Mouse (Mus musculus) kidney, embryonic 16.5 days (tissue): ENCODE measurements around the gene Haghl. TPM values are rescaled to one million over a fixed set of nuclear protein-coding genes. Genes with fewer than 3 reads are reported as not detected.

ENCODE experiments used
- ATAC-seq: fragments of 200-750 bp; cut with Nextera tagmentation; 2 replicates; pipeline ENCODE4 v1.8.0; 2017; ENCODE audit warnings: moderate TSS enrichment; ENCODE audit not compliant: low FRiP score, low TSS enrichment
- H3K27ac ChIP-seq: fragments of 300-500 bp; sonication (generic); 2 replicates; pipeline ENCODE4 v1.5.1; 2014; ENCODE audit warnings: low read length
- H3K27me3 ChIP-seq: fragments of 300-500 bp; sonication (generic); 2 replicates; pipeline ENCODE4 v1.6.1; 2014; ENCODE audit warnings: low read length, control low read depth, mixed read lengths; ENCODE audit not compliant: insufficient read depth
- H3K36me3 ChIP-seq: fragments of 300-500 bp; sonication (generic); 2 replicates; pipeline ENCODE4 v1.6.1; 2014; ENCODE audit warnings: low read length, control low read depth, mixed read lengths; ENCODE audit not compliant: insufficient read depth
- H3K4me1 ChIP-seq: fragments of 300-500 bp; sonication (generic); 2 replicates; pipeline ENCODE4 v1.6.1; 2014; ENCODE audit warnings: low read length, control low read depth, mixed read lengths; ENCODE audit not compliant: insufficient read depth
- H3K4me2 ChIP-seq: fragments of 300-500 bp; sonication (generic); replicated peaks from 2 replicates; pipeline ENCODE4 v1.6.1; 2014; ENCODE audit warnings: low read depth, low read length
- H3K4me3 ChIP-seq: fragments of 300-500 bp; sonication (generic); 2 replicates; pipeline ENCODE4 v1.5.1; 2014; ENCODE audit warnings: mild to moderate bottlenecking, low read length
- H3K9ac ChIP-seq: fragments of 300-500 bp; sonication (generic); replicated peaks from 2 replicates; pipeline ENCODE4 v1.6.1; 2014; ENCODE audit warnings: low read length
- H3K9me3 ChIP-seq: fragments of 300-500 bp; sonication (generic); 2 replicates; pipeline ENCODE4 v1.6.1; 2016; ENCODE audit warnings: low read length, control low read depth
- WGBS: fragments of 180-500 bp; shearing (Covaris S2); extraction: QIAGEN DNeasy Blood & Tissue Kit; methylation state at CpG from one replicate; pipeline ENCODE4 v1.1.7; 2014; 5-methylcytosine and 5-hydroxymethylcytosine counted together
- polyA plus RNA-seq: library from polyadenylated mRNA; unstranded; fragments of >200 nt; fragmentation: Nextera tagmentation; extraction: Ambion mirVana; gene quantifications from 2 replicates; pipeline ENCODE4 v1.2.1, GENCODE M21; 2015

Haghl gene
- polyA plus RNA-seq, 1 experiment from 2014 or later = 83.7 TPM

DNA sequence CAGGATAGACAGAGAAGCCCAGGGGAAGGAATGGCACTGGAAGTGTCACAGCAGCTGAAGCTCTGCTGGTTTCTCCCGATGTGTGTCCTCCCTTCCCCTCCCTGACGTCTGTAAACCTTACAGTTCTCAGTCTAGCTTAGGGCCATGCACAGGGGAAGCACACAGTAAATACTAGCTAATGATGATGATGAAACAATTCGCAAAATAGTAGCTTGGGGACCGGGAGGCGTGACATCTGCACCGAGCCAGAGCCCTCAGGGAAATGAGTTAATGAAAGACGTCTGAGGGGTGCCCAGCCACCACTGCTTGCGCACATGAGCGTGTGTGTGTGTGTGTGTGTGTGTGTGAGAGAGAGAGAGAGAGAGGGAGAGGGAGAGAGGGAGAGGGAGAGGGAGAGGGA lies 16.1 kb downstream of the Haghl start:
- WGBS = 48% methylated on average over 9 of the region's 9 CpGs
- no peaks in the 10 kb centered on the region for H3K9me3 ChIP-seq
- H3K27ac ChIP-seq = no peak overlapping the region
- peaks cover 4% of the 10 kb centered on the region for H3K4me1 ChIP-seq
- peaks cover 12% of the 10 kb centered on the region; the same call in 1 of the 2 replicates for H3K27me3 ChIP-seq
- ATAC-seq = no peak
- no peaks in the 10 kb centered on the region for H3K36me3 ChIP-seq
- no peak overlapping the region for H3K4me2 ChIP-seq
- H3K9ac ChIP-seq = no peak overlapping the region
- H3K4me3 ChIP-seq = no peak overlapping the region

DNA sequence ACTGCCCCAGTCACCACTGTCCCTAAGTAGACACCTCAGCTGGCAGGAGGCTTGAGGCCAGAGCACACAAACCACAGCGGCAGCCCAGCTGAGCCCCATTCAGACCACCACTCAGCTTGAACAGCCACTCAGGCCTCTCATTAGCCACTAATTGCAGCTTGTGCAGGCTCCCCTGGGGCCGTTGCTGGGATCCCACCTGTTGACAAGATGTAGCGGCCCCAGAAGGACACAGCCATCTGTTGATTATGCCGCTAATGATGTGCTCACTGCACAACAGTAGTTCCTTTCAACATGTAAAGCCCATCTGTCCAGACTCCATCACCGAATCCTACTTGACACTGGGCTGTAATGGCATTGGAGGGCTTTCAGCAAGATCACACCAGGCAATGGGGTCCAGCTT lies 19.6 kb downstream of the Haghl start:
- Histone ChIP-seq H3K4me1 (no peaks in the 10 kb centered on the region), H3K4me3 (no peak overlapping the region), H3K4me2 (no peak overlapping the region), H3K27ac (no peak overlapping the region), H3K9ac (no peak overlapping the region), H3K9me3 (no peaks in the 10 kb centered on the region), H3K36me3 (no peaks in the 10 kb centered on the region), H3K27me3 (peaks cover 12% of the 10 kb centered on the region; the same call in 1 of the 2 replicates)
- ATAC-seq = no peak
- 54% methylated on average over 5 of the region's 5 CpGs for WGBS

DNA sequence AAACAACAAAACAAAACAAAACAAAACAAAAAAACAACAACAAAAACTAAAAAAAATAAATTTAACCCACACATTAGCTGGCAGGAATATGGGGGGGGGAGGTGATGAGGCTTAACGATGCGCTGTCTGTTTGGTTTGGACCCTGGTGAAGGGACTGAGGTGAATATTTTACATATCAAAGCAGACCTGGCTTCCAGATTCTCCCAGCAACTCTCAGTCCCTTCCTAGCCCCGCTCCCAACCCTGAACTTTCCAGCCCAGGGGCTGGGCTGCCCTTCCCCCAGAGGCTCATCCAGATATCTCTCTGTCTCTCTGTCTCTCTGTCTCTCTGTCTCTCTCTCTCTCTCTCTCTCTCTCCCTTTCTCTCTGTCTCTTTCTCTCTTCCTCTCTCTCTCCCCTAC lies 22.9 kb downstream of the Haghl start:
- 31% methylated on average over 3 of the region's 3 CpGs for WGBS
- no peak overlapping the region for H3K4me2 ChIP-seq
- H3K27me3 ChIP-seq = 0 out of 2 replicates have a peak, but pooled peaks cover 2% of the 10 kb centered on the region
- no peak overlapping the region for H3K9ac ChIP-seq
- H3K27ac ChIP-seq = no peak overlapping the region
- no peaks in the 10 kb centered on the region for H3K36me3 ChIP-seq
- H3K4me1 ChIP-seq = no peaks in the 10 kb centered on the region
- H3K4me3 ChIP-seq = no peak overlapping the region
- H3K9me3 ChIP-seq = no peaks in the 10 kb centered on the region
- no peak for ATAC-seq

DNA sequence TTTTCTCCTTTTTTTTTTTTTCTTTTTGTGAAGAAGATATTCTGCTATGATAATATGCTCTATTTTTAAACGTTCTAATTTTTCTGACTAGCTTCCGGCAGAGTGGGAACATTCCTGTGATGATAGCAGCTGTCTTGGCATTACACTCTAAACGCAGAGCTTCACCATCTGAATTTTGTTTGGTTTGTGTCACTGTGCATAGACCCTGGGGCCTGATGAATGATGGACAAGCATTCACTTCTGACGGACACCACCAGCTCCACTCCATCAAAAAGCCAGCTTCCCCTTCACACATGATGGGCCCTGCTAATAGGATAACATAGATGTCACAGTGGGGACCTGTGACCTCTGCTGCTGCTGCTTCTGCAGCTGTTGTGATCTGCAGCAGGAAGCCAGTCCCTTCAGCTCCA lies 23.9 kb downstream of the Haghl start:
- H3K9me3 ChIP-seq = no peaks in the 10 kb centered on the region
- no peak overlapping the region for H3K27ac ChIP-seq
- H3K4me2 ChIP-seq = no peak overlapping the region
- no peak for ATAC-seq
- H3K36me3 ChIP-seq = no peaks in the 10 kb centered on the region
- no peak overlapping the region for H3K4me3 ChIP-seq
- H3K4me1 ChIP-seq = no peaks in the 10 kb centered on the region
- H3K27me3 ChIP-seq = no peaks in the 10 kb centered on the region
- WGBS = 55% methylated on average over 4 of the region's 4 CpGs
- H3K9ac ChIP-seq = no peak overlapping the region

DNA sequence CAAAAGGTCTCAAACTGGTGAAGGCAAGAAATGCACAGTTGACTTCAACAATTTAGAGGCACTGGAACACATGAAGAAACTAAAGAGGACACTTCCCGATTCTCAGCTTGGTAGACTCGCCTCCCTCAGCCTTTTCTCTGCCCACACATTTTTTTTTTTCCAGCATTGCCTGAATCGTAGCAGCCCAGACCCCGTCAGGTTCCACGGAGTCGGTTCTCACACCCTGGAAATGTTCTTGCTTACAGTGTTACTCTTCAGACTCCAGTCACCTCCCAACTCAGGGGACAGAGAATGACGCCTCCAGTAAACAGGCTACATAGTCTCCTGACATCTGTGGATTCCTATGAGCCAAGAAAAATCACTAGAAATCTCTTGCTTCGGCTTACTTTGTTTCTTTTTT lies 25.3 kb downstream of the Haghl start:
- 74% methylated on average over 8 of the region's 8 CpGs for WGBS
- Histone ChIP-seq H3K4me2 (no peak overlapping the region), H3K36me3 (no peaks in the 10 kb centered on the region), H3K27me3 (no peaks in the 10 kb centered on the region), H3K9me3 (no peaks in the 10 kb centered on the region), H3K4me3 (no peak overlapping the region), H3K9ac (no peak overlapping the region), H3K4me1 (no peaks in the 10 kb centered on the region), H3K27ac (no peak overlapping the region)
- no peak for ATAC-seq

DNA sequence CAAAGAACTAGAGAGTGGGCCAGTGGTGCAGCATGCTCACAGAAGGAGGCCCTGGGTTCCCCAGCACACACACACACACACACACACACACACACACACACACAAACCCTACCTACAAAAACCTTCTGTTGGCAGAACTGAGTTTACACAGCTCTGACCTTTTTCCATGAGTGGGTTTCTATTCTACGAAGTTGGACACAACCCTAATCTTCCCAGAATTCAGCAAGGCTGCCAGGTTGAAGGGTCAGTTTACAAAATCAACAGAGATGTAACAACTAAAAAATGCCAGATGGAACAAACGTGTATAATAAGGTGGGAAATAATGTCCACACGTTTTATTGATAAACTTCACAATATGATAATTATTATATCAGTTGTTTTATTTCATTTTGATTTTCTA lies 27.8 kb downstream of the Haghl start:
- no peak overlapping the region for H3K4me2 ChIP-seq
- H3K36me3 ChIP-seq = no peaks in the 10 kb centered on the region
- no peak overlapping the region for H3K27ac ChIP-seq
- no peak overlapping the region for H3K9ac ChIP-seq
- 53% methylated on average over 3 of the region's 3 CpGs for WGBS
- no peaks in the 10 kb centered on the region for H3K4me1 ChIP-seq
- no peak overlapping the region for H3K4me3 ChIP-seq
- ATAC-seq = no peak
- H3K9me3 ChIP-seq = no peaks in the 10 kb centered on the region
- no peaks in the 10 kb centered on the region for H3K27me3 ChIP-seq

DNA sequence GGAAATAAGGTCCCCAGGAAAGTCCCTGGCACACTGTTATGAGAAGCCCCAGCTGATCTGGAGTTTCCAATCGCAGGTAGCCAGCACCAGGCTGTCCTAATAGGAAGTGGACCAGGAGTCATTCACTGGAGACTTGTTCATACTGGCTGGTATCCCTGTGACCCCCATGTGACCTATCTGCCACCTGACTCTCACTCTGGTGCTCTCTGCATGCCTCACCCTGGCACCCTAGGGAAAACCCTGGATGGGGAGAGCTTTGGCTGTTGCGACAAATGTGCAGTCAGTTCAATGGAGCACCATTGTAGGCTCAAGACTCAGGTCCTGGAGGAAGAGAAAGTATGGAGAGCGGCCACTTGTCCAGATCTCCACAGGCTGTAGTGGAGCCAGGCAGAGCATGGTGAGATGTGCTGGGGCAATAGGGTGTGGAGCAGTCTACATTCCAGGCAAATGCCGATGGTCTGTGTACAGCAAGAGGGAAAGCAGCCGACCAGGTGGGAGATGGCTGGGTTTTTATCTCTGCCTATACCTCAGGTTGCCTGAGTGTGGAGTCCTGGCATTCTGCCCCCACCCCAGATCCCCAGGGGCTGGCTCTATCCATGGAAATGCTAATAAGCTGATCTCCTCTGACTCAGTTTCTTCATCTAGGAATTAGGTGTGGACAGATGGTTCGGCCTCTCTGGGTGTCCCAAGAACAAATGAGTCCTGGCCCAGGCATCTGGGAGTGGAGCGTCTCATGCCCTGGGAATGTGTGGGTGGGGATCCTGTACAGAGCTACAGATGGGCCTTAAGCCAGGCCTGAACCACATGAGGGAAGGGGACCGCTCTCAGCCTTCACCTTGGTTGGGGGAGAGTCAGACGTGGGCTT lies 28.9 kb downstream of the Haghl start:
- no peaks in the 10 kb centered on the region for H3K27me3 ChIP-seq
- H3K4me1 ChIP-seq = no peaks in the 10 kb centered on the region
- no peaks in the 10 kb centered on the region for H3K9me3 ChIP-seq
- 74% methylated on average over 9 of the region's 9 CpGs for WGBS
- no peak overlapping the region for H3K27ac ChIP-seq
- no peak overlapping the region for H3K4me3 ChIP-seq
- H3K36me3 ChIP-seq = no peaks in the 10 kb centered on the region
- no peak overlapping the region for H3K4me2 ChIP-seq
- no peak overlapping the region for H3K9ac ChIP-seq
- 0 out of 2 replicates have a peak, but pooled peaks have one; percentile 36 for ATAC-seq

DNA sequence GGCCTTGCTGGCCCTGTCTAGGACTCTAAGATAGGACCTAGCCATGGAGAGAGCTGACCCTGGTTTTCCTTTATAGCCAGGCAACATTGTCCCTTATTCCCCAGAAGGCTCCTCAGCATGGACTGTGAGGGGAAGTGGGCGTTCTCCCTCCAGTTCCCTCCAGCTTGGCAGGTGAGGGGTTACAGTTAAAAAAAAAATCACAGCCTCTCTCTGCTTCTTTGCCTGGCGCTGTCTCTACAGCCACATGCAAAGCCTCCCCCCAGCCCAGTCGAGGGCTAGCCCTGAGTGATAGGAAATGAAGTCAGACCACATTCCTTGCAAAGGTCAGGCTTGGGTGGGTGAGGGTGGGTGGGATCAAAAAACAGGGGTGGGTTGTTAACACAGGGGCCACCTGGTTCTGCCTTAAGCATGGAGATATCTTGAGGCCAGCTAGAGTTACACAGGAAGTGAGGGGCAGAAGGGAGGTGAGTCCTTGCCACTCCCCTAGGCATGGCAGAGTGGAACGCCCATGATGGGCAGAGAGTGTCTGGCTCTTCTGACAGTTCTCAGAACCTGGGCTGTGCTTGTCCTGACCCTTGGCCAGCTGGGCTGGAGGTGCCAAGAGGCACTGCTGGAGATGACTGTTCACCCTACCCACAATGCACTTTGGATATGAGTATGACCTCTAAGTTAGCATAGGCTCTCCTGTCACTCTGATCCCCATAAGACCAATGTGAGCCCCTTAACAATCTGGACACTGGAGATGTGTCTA lies 29.7 kb downstream of the Haghl start:
- Histone ChIP-seq H3K9me3 (no peaks in the 10 kb centered on the region), H3K9ac (no peak overlapping the region)
- WGBS = 19% methylated on average over 4 of the region's 4 CpGs

DNA sequence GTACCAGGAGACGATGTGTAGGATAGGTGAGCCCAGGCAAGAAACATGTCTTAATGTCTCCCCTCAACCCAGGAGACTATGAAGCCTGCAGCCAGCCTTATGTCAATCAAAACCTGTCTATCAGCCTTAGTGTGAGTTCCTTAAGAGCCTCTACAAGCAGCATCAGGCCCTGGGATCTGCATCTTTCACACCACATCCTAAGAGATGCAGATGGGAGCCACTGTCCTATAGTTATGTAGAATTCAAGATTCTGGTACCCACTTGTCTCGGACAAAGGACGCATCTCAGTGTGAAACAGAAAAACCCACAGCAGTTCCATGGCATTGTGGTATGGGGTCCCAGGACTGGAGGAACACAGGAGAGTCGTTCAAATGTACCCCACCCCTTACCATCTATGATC lies 30.4 kb downstream of the Haghl start:
- H3K36me3 ChIP-seq = no peaks in the 10 kb centered on the region
- H3K9me3 ChIP-seq = no peaks in the 10 kb centered on the region
- H3K27me3 ChIP-seq = no peaks in the 10 kb centered on the region
- no peaks in the 10 kb centered on the region for H3K4me1 ChIP-seq
- H3K9ac ChIP-seq = no peak overlapping the region
- no peak overlapping the region for H3K4me3 ChIP-seq
- H3K4me2 ChIP-seq = no peak overlapping the region
- no peak for ATAC-seq
- H3K27ac ChIP-seq = no peak overlapping the region
- WGBS = 82% methylated on average over 4 of the region's 4 CpGs

More for the DNA sequence above, 29.7 kb downstream of the Haghl start:
- no peak overlapping the region for H3K4me2 ChIP-seq
- no peaks in the 10 kb centered on the region for H3K27me3 ChIP-seq
- H3K27ac ChIP-seq = no peak overlapping the region
- no peaks in the 10 kb centered on the region for H3K36me3 ChIP-seq
- peak; percentile 64; the same call in 1 of the 2 replicates for ATAC-seq
- no peak overlapping the region for H3K4me3 ChIP-seq
- no peaks in the 10 kb centered on the region for H3K4me1 ChIP-seq

DNA sequence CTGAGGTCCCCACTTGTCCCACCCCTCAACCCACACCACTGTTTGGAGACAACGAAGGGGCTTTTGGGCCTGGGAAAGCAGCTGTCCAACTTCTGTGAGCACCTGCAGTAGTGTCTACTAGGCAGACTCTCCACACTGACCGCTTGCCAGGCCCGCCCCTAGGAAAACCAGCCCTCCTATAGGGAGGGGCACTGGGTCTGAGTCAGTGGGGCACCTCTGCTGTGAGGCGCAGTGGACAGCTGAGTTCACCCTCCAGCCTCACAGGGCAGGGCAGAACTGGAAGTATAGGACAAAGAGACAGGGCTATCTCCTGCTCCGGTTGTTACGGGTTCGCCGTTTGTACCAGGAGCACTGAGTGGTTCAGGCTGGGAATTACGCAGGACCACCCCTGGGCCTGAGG lies 31.2 kb downstream of the Haghl start, which contains the start of gene Msln:
Msln (minus strand) TSS at position 138 of the 400 bp plus-strand sequence.
- Histone ChIP-seq H3K27ac (no peak within 1 kb of the TSS), H3K27me3 (no peaks in the 10 kb centered on the region), H3K9ac (no peak within 1 kb of the TSS), H3K9me3 (no peaks in the 10 kb centered on the region), H3K36me3 (no peaks in the 10 kb centered on the region), H3K4me1 (no peaks in the 10 kb centered on the region), H3K4me3 (no peak within 1 kb of the TSS), H3K4me2 (no peak within 1 kb of the TSS)
- WGBS = 87% methylated on average over 9 of the region's 9 CpGs
- no peak for ATAC-seq
